Mouse (Mus musculus) T-helper 2 cell (primary cell): Measurements from ENCODE around the gene Ccdc50.

Source experiments
- in situ Hi-C: fragments of 300-600 bp; cut with MboI, MseI; formaldehyde crosslinking; loops from one replicate; pipeline ENCODE4 v1.15.1; 2025; ENCODE audit warnings: high pct_unique_total_duplicates

Ccdc50 gene

GRCm38 (mm10) chr16:27395251-27396037 is 6.8 kb downstream of the Ccdc50 start:
- in situ Hi-C loops = no loop called here

GRCm38 (mm10) chr16:27396951-27397350 is 8.3 kb downstream of the Ccdc50 start:
- in situ Hi-C loops = no loop called here

GRCm38 (mm10) chr16:27399026-27399718 is 10.5 kb downstream of the Ccdc50 start:
- in situ Hi-C loops = no loop called here

- in situ Hi-C loops = loop anchor here (5.0 to 10.0 kb wide), 2 partner anchors 42 to 815 kb away; partner anchors contain the start of gene Il1rap
Measured at GRCm38 (mm10) chr16:27399719-27400253, 11.1 kb downstream of the Ccdc50 start.

DNA sequence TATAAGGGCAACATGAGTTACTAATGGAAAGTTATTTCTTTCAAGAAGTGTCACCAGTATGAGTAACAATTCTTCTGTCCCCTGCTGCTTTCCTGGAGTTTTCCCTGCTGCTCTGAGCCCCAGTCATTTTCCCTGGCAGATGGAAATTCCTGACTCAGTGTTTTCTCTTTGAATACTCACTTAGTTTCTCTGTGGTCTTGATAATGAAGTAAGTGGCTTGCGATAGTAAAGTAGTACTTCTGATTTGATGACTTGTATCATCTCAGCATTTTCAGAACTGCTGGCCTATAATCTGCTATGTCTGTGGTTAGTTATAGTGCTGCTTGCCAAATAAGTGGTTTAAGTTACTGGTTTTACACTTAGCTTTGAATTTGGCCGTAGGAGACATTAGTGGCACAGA is 12.9 kb downstream of the Ccdc50 start:
- in situ Hi-C loops = loop anchor here (5.0 to 10.0 kb wide), 2 partner anchors 44 to 817 kb away; partner anchors contain the start of gene Il1rap

- in situ Hi-C loops = loop anchor here (5.0 to 10.0 kb wide), 2 partner anchors 47 to 819 kb away; partner anchors contain the start of gene Il1rap
Measured at GRCm38 (mm10) chr16:27404107-27404506, 15.4 kb downstream of the Ccdc50 start.

DNA sequence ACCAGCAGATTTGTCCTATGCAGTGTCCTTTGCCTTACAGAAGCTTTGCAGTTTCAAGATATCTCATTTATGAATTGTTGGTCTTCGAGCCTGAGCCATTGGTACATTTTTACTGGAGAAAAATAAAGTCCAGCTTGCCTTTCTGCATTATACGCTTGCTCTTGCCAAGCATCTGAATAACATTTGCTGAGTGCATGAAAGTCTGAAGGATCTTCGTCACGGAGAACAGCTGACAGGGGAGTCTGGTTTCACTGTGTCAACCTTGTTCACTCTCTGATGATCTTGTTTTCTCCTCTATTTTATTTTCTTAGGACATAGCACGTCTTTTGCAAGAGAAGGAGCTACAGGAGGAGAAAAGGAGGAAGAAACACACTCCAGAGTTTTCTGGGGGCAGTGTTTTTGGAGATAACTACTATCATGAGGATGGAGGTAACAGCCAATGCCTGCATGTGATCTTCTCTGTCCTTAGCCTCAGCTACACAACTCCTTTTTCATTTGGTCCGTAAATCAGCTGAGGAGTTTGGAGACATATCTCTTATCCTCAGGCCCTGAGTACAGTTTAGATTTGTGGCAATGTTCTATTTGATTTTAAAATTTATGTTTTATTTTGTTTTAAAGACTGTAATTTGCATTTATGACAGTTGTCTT is 28.4 kb downstream of the Ccdc50 start:
- in situ Hi-C loops = no loop called here

GRCm38 (mm10) chr16:27417632-27418031 is 29.0 kb downstream of the Ccdc50 start:
- in situ Hi-C loops = no loop called here

GRCm38 (mm10) chr16:27420982-27421381 is 32.3 kb downstream of the Ccdc50 start:
- in situ Hi-C loops = no loop called here

DNA sequence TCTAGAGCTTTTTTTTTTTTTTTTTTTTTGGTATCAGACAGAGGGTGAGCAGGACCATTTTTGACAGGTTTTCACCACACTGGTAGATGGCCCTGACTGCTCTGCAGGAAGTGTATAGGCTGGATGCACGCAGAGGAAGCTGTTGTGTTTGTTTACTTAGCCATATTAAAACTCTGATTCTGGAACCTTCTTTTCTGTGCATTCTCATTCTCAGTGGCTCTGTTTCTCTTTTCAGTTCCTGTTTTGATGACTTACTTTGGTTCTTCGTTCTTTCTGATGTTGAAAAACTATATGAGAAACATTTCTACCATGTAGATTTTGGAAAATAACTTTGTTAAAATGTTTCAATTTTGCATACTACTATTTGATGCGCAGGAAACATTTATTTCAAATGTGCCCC is 46.4 kb downstream of the Ccdc50 start:
- in situ Hi-C loops = no loop called here

- in situ Hi-C loops = no loop called here
Measured at GRCm38 (mm10) chr16:27443941-27444340, 55.3 kb downstream of the Ccdc50 start.

GRCm38 (mm10) chr16:27449360-27449759 is 60.7 kb downstream of the Ccdc50 start:
- in situ Hi-C loops = no loop called here

GRCm38 (mm10) chr16:27450655-27451054 is 62.0 kb downstream of the Ccdc50 start:
- in situ Hi-C loops = loop anchor here (25.0 kb wide), 1 partner anchor 663 kb away; no protein-coding TSS in a partner anchor

DNA sequence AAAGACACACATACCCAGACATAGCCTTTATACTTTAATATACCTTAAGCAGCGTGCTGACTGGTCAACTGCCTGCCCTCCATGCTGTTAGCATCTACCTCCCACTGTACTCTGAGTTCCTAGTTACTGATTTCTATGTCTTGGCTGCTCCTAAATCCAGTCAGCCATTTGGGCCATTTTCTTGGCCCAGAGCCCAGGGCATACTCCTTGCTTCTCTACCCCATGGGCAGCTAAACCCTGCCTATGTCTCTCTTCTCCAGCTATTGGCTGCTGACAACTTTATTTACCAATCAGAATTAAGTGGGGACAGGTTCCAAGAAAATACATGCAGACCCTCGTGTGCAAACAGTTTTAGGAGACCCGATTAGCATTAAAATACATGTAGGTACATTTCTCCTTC is 64.7 kb downstream of the Ccdc50 start:
- in situ Hi-C loops = loop anchor here (25.0 kb wide), 1 partner anchor 666 kb away; no protein-coding TSS in a partner anchor

- in situ Hi-C loops = loop anchor here (25.0 kb wide), 1 partner anchor 667 kb away; no protein-coding TSS in a partner anchor
Measured at GRCm38 (mm10) chr16:27453823-27454222, 65.2 kb downstream of the Ccdc50 start.

- in situ Hi-C loops = loop anchor here (25.0 kb wide), 1 partner anchor 670 kb away; no protein-coding TSS in a partner anchor
Measured at GRCm38 (mm10) chr16:27457273-27457672, 68.6 kb downstream of the Ccdc50 start.

- in situ Hi-C loops = loop anchor here (10.0 to 25.0 kb wide), 2 partner anchors 681 to 1026 kb away; no protein-coding TSS in a partner anchor
Measured at GRCm38 (mm10) chr16:27468731-27469130, 80.1 kb downstream of the Ccdc50 start.

GRCm38 (mm10) chr16:27471389-27471788 is 82.7 kb downstream of the Ccdc50 start:
- in situ Hi-C loops = loop anchor here (25.0 kb wide), 1 partner anchor 684 kb away; no protein-coding TSS in a partner anchor

- in situ Hi-C loops = no loop called here
Measured at GRCm38 (mm10) chr16:27483834-27484233, 95.2 kb downstream of the Ccdc50 start.
